Mouse (Mus musculus): ENCODE measurements around the gene Kcnj3.

The Kcnj3 gene

DNA sequence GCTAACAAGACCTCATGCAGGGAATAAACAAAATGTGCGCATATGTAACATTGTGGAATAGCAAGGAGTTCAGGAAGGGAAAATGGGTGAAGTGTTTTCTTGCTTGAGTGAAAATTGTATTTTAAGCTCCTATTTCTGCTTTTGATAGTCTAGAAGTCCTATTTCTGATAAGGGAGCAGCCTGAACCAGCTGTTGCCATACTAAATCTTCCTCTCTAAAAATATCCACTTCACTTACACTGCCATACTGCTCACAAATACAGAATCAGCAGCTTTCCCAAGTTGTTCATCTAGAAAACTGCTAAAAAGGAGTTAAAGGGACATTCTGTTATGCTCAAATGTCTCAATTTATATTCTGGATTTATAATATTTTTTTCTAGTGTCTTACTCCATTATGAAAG is 69.9 kb downstream of the Kcnj3 start:
- no peak for DNase-seq (ENCODE audit: low spot score)

GRCm38 (mm10) chr2:55517297-55517696 is 81.5 kb downstream of the Kcnj3 start:
- DNase-seq (ENCODE audit: low spot score): no peak

GRCm38 (mm10) chr2:55532738-55533491 is 97.1 kb downstream of the Kcnj3 start:
- DNase-seq (ENCODE audit: low spot score): no peak

- no peak for DNase-seq (ENCODE audit: low spot score)
These were observed 99.2 kb downstream of the Kcnj3 start for GRCm38 (mm10) chr2:55534946-55535345.

GRCm38 (mm10) chr2:55535482-55535881 is 99.7 kb downstream of the Kcnj3 start:
- no peak for DNase-seq (ENCODE audit: low spot score)

DNA sequence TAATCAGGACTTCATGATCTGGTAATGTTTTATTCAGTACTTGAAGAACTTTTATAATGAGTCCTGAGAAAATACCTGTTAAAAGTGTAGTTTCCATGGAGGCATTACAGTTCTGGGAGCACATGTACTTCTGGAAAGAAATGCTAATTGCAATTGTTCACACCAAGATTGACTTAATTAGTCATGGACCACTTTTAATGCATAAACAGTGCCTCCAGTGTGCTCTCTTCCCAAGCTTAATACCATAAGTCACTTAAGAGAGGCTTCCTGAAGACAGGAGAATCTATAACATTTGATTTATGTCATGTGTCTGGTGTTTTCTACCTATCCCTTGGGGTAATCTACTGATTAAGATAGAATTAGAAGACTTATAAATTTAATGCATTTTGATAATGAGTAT is 111.8 kb downstream of the Kcnj3 start:
- DNase-seq (ENCODE audit: low spot score): no peak

DNA sequence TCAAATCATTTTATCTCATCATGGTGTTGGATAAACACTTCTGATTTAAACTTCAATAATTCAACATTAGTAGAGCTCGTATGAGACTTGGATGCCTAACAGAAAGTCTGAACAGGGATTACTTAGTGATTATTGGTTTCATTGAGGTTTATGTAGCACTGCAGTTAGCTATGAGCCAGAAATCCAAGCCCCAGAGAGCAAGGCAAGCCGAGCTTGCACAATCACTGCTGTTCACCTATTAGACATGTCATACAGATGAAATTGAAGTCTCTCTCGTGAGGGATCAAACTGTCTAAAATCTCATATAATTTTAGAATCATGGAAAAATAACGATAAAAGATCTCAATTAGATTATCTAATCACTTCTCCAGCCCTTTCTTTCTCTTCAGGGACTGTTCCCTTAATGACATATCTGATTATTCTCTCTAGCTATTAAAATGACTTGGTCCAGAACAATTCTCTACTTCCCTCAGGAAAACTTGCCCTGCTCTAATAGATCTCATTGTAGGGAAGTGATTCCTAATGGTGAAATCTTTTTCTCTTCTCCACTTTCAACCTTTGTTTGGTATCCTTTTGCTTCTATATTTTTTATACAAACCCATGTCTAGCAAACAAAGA is 122.7 kb downstream of the Kcnj3 start:
- no peak for DNase-seq (ENCODE audit: low spot score)

DNA sequence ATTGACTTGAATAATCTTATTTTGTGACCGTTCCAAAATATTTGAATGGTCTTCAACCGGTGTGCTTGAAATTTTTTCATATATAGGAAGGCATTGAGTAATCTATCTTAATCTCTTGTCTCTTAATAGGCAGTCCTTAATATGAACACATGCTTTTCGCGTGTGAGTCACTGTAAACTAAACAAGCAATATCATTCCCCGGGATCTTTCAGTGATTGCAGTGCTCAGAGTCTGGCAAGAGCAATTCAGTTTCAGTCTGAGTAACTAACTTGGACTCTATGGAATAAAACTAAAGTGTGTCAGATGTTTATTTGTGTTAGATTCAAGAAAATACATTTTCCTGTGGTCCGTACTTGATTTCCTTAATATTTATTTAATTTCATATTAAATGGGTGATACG is 133.5 kb downstream of the Kcnj3 start:
- no peak for DNase-seq (ENCODE audit: low spot score)

DNA sequence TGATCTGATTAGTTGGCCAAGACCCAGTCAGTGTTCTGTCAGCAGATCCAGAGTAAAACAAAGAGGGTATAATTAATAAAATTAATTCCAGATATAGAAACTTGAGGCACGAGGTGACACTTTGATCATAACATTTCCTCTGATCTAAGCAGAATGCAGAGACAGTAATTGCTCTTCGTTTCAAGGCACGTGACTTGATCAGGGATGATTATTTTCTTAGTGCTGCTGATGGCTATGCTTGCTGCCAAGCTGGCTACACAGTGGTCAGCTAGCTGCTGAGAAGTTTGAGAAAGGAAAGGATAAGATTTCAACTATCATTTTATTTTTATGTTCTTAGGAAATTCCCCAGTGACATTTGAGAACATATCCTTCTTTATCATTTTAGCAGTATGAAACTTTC is 135.7 kb downstream of the Kcnj3 start:
- DNase-seq (ENCODE audit: low spot score): no peak

DNA sequence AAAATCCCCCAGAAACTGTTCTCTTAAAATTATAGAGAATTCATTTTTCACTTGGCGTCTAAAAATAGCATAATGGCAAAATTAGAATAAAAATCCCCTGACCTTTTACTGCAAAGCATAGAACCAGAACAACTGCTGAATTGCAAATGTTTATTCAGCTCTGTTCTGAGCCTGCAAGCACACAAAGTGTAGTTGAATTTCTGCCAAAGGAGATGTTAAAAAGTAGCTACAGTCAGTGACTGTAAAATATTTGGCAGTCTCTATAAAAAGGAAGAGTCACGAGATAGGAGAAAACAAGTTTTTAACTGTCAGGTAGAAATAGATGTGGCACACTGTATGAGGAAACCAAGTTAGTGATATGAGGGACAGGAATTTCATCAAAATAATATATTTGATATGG is 144.5 kb downstream of the Kcnj3 start:
- no peak for DNase-seq (ENCODE audit: low spot score)

DNA sequence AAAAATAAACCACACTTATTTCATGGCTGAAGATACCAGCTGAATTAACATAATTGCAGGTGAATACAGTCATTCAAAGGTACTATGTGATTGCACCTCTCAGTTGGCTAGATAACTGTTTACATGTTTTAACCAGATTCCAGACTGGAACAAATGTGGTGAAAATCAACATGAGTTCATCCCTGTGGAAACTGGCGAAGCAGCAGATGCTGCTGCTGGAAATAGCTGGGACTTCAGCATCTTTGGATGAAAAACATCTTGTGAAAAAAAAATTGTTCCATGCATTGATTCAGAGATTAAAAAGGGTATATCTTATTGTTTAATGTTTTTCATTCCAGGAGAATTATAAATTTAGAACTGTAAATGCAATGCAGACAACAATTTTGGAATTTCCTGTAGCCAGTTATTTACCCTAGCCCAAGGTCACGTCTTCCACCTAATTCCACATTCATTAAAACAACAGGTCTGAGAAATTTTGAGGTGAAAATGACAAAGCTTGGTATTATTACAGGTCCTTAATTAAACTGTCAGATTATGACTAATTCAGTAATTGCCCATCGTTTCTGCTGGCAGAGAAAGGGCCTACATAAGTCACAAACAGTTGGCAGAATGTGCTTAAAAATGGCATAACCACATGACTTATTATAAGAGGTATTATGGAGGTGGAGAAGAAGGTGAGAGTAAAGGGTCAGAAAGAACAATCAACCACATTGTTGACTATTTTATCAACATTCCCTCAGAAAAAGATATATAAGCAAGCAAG is 155.6 kb downstream of the Kcnj3 start:
- no peak for DNase-seq (ENCODE audit: low spot score)

All from ovary, postnatal 36 days (tissue).